Mouse (Mus musculus): ENCODE measurements at regions not wholly inside any gene's neighbourhood (a gene's known extent, or its start where the extent isn't known, plus 50 kb on each side); places are given as distances from the start of the nearest gene placed in this dataset.

DNA sequence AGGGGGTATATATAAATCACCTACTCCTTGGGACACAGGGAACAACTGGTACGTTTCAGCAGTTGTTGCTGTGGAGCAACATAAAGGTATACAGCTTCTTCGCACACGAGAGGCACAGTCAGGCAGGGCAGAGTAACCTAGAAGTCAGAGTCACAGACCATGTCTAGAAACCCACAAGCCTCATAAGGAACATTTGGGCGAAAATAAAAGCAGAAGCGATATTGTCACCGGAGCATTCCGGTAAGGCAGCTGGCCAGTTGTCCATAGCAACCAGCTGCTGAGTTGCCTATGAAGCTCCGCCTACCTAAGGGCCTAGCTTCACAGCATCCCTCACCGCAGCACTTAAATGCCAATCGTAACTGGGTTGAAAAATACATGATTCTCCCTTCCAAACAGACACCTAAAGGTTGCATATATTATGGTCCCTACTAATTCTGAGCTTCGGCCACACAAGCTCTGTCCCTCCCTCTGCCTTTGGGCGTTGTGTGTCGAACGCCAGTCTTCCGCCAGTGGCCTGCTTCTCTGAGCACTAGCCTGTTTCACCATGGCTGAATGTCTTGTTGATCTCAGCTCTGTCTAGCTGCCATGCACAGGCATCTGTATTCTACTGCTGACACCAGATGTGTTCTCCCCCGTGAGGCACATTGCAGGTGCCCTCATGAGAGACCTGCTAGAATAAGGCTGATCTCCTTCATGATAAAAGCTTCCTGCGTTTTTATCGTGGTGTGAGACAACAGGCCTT lies 165.1 kb upstream of the Mkln1 start:
- Histone ChIP-seq H3K4me3 (ENCODE audit: control insufficient read depth in 1 of 2, insufficient read depth in 1 of 2, low read depth in 1 of 2, low read length in 2 of 2) (no peak overlapping the region), H3K4me2 (ENCODE audit: low read length) (no peak overlapping the region), H3K36me3 (ENCODE audit: control insufficient read depth, insufficient read depth, low read length) (no peaks in the 10 kb centered on the region), H3K27me3 (ENCODE audit: control insufficient read depth, insufficient read depth, low read length) (no peaks in the 10 kb centered on the region), H3K9me3 (ENCODE audit: control insufficient read depth, low read length) (no peaks in the 10 kb centered on the region), H3K4me1 (ENCODE audit: control insufficient read depth in 2 of 2, insufficient read depth in 2 of 2, low read length in 2 of 2) (no peaks in the 10 kb centered on the region), H3K27ac (replicated peaks in 1 of 2; ENCODE audit: control insufficient read depth in 1 of 2, insufficient read depth in 1 of 2, low read depth in 2 of 2, low read length in 2 of 2) (no peak overlapping the region), H3K9ac (ENCODE audit: low read length) (no peak overlapping the region)
- WGBS: 71% methylated on average over 18 of the region's 18 CpGs
- ATAC-seq (ENCODE audit: insufficient number of reproducible peaks, insufficient read depth, low FRiP score, low read depth): no peak

DNA sequence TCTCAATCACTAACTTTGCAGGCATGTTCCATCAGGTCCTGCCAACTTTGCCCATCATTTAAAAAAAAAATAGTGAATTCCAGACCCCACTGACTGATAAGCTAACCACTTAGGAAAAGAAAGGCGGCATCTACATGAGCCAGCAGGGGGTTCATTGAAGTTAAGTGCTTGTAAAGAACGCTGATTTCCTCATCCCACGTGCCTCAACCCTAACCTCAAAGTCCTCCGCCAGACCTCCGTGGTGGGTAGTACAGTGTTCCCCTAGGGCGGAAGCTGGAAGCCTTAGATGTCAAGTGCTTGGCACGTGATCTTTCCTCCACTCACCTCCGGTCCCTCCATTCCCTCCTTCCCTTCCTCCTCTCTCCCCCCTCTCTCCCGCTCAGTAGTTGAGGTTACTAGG lies 158.5 kb upstream of the Mkln1 start:
- H3K27me3 ChIP-seq (ENCODE audit: control insufficient read depth, insufficient read depth, low read length): no peaks in the 10 kb centered on the region
- H3K4me1 ChIP-seq (ENCODE audit: control insufficient read depth in 2 of 2, insufficient read depth in 2 of 2, low read length in 2 of 2): 0 out of 4 replicates have a peak, but pooled peaks cover 0 to 3% of the 10 kb centered on the region in 2 experiments

DNA sequence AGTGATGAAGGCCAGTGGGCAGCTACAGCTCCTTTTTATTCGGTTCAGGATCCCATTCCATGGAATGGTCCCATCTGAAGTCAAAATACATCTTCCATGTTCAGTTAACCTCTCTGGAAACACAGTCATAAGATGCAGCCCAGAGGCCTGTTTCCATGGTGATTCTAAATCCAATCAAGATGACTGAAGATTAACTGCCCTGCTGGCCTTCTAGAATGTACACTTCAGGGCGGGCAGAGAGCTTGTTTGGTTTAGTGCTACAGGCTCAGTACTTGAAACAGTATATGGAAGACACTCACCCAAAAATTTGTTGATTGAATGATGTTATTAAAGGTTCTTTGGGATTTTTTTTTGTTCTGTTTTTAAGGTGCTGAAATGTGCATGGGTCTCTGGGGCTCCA lies 148.0 kb upstream of the Mkln1 start:
- H3K9ac ChIP-seq (ENCODE audit: low read length): no peak overlapping the region
- no peaks in the 10 kb centered on the region; a peak in 1 of 4 replicates for H3K4me1 ChIP-seq (ENCODE audit: control insufficient read depth in 2 of 2, insufficient read depth in 2 of 2, low read length in 2 of 2)
- no peak overlapping the region for H3K4me2 ChIP-seq (ENCODE audit: low read length)
- H3K27me3 ChIP-seq (ENCODE audit: control insufficient read depth, insufficient read depth, low read length): no peaks in the 10 kb centered on the region
- H3K27ac ChIP-seq (replicated peaks in 1 of 2; ENCODE audit: control insufficient read depth in 1 of 2, insufficient read depth in 1 of 2, low read depth in 2 of 2, low read length in 2 of 2): no peak overlapping the region
- no peaks in the 10 kb centered on the region for H3K9me3 ChIP-seq (ENCODE audit: control insufficient read depth, low read length)
- WGBS: 67% methylated on average over 2 of the region's 2 CpGs
- H3K36me3 ChIP-seq (ENCODE audit: control insufficient read depth, insufficient read depth, low read length): no peaks in the 10 kb centered on the region
- no peak overlapping the region for H3K4me3 ChIP-seq (ENCODE audit: control insufficient read depth in 1 of 2, insufficient read depth in 1 of 2, low read depth in 1 of 2, low read length in 2 of 2)
- ATAC-seq (ENCODE audit: insufficient number of reproducible peaks, insufficient read depth, low FRiP score, low read depth): no peak

More for the DNA sequence above, 158.5 kb upstream of the Mkln1 start:
- H3K9ac ChIP-seq (ENCODE audit: low read length): no peak overlapping the region
- H3K36me3 ChIP-seq (ENCODE audit: control insufficient read depth, insufficient read depth, low read length): no peaks in the 10 kb centered on the region
- no peak overlapping the region for H3K4me2 ChIP-seq (ENCODE audit: low read length)
- no peak overlapping the region for H3K27ac ChIP-seq (replicated peaks in 1 of 2; ENCODE audit: control insufficient read depth in 1 of 2, insufficient read depth in 1 of 2, low read depth in 2 of 2, low read length in 2 of 2)
- WGBS: 5% methylated on average over 9 of the region's 9 CpGs
- H3K9me3 ChIP-seq (ENCODE audit: control insufficient read depth, low read length): no peaks in the 10 kb centered on the region
- ATAC-seq (ENCODE audit: insufficient number of reproducible peaks, insufficient read depth, low FRiP score, low read depth): no peak
- H3K4me3 ChIP-seq (ENCODE audit: control insufficient read depth in 1 of 2, insufficient read depth in 1 of 2, low read depth in 1 of 2, low read length in 2 of 2): no peak overlapping the region

DNA sequence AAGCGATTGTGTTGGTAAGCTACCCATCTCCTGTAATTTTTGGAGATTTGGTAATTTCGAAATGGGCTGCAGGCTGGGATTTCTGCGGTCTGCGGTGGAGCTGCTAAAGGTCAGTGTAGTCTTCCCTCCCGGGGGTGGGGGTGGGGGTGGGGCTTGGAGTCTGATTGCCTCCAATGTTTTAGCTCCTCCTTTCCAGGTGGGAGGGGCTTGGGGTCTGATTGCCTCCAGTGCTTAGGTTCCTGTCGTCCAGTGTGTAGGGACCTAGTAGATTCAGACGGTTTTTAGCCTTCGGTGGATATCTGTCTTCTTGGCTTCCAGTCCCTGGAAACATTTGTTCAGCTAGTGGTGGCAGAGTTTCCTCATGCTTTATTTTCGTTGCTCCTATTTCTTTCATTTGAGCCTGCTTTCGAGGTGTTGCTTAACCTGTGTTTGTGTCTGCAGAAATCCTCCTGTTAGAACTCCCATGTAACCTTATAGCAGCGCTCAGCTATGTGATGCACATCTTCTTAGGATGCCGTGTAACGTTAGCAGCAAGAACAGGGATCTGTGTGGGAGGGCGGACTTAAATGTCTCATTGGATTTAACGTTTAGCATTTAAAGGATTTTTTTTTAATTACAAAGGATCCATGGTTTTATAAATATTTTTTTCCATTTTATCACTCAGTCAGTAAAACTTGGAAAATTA lies 145.1 kb upstream of the Mkln1 start:
- H3K9ac ChIP-seq (ENCODE audit: low read length): no peak overlapping the region
- H3K27me3 ChIP-seq (ENCODE audit: control insufficient read depth, insufficient read depth, low read length): no peaks in the 10 kb centered on the region
- H3K36me3 ChIP-seq (ENCODE audit: control insufficient read depth, insufficient read depth, low read length): no peaks in the 10 kb centered on the region
- H3K9me3 ChIP-seq (ENCODE audit: control insufficient read depth, low read length): no peaks in the 10 kb centered on the region
- no peak overlapping the region for H3K4me3 ChIP-seq (ENCODE audit: control insufficient read depth in 1 of 2, insufficient read depth in 1 of 2, low read depth in 1 of 2, low read length in 2 of 2)
- H3K27ac ChIP-seq (replicated peaks in 1 of 2; ENCODE audit: control insufficient read depth in 1 of 2, insufficient read depth in 1 of 2, low read depth in 2 of 2, low read length in 2 of 2): no peak overlapping the region
- ATAC-seq (ENCODE audit: insufficient number of reproducible peaks, insufficient read depth, low FRiP score, low read depth): no peak
- peak overlapping the region; percentile 19 for H3K4me2 ChIP-seq (ENCODE audit: low read length)
- no peaks in the 10 kb centered on the region; a peak in 1 of 4 replicates for H3K4me1 ChIP-seq (ENCODE audit: control insufficient read depth in 2 of 2, insufficient read depth in 2 of 2, low read length in 2 of 2)
- WGBS: 22% methylated on average over 15 of the region's 15 CpGs

DNA sequence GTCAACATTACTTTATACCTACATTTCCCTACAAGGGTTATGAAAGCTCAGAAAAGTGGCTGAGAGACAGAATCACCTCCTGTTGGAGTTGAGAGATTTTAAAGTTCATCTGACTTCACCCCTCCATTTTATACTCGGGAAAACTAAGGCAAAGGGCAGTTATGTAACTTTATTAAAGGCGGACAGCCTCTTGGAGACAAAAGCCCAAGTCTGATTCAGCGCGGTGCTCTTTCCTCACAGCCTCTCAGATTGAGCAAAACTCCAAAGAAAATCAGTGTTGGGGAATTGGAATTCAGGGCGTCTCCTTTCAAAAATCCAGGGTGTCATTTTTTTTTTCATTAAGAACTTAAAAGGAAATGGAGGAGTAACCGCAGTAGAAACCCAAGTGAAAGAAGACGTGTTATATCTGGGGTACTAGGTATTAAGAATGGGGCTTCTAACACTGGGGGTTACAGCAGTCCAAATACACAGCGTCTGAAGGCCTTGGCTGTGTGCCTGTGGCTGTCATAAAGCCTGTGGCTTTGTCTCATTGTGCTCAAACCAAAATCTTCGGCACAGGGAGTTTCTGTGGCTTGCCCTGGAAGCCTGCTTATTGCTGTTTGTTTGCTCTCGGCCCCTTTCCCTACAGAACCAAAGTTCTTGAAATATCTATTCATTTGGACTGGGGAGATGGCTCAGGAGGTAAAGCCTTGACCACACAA lies 137.7 kb upstream of the Mkln1 start:
- Histone ChIP-seq H3K9me3 (ENCODE audit: control insufficient read depth, low read length) (no peaks in the 10 kb centered on the region), H3K27ac (replicated peaks in 1 of 2; ENCODE audit: control insufficient read depth in 1 of 2, insufficient read depth in 1 of 2, low read depth in 2 of 2, low read length in 2 of 2) (no peak overlapping the region), H3K4me3 (ENCODE audit: control insufficient read depth in 1 of 2, insufficient read depth in 1 of 2, low read depth in 1 of 2, low read length in 2 of 2) (no peak overlapping the region), H3K27me3 (ENCODE audit: control insufficient read depth, insufficient read depth, low read length) (no peaks in the 10 kb centered on the region), H3K9ac (ENCODE audit: low read length) (no peak overlapping the region), H3K36me3 (ENCODE audit: control insufficient read depth, insufficient read depth, low read length) (no peaks in the 10 kb centered on the region), H3K4me2 (ENCODE audit: low read length) (no peak overlapping the region), H3K4me1 (ENCODE audit: control insufficient read depth in 2 of 2, insufficient read depth in 2 of 2, low read length in 2 of 2) (no peaks in the 10 kb centered on the region; a peak in 1 of 4 replicates)
- no peak for ATAC-seq (ENCODE audit: insufficient number of reproducible peaks, insufficient read depth, low FRiP score, low read depth)
- 79% methylated on average over 10 of the region's 10 CpGs for WGBS

DNA sequence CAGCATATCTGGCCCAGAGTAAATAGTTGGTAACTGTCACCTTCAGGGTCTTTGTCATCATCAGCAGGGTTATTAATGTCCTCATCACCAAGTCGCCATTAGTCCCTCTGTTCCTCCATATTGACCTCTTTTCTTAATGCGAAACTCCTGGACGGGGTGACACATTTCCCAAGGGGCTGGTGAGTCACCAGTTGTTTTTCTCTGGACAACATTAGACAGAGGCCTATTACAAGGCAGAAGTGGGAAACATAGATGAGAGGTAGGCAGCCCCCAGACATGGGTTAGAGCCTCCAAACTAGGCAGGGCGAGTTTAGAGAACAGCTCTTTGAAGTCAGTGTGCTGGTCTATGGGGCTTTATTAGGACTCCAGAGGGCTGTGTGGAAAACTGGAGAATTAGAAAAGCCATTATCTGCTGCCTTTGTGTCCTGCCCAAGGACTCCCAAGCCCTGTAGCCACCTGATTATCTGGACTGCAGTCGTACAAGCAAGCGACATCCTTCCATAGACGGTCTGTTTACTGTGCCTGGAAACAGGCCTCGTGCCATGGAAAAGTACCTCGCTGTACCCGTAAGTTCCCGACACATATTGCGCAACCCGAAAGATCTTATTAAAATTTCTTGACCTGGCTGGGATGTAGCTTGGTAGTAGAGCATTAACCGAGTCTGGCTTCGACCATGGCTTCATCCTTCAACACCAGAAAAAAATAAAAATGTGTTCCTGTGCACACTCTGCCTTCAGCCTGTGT lies 136.6 kb upstream of the Mkln1 start:
- H3K27ac ChIP-seq (replicated peaks in 1 of 2; ENCODE audit: control insufficient read depth in 1 of 2, insufficient read depth in 1 of 2, low read depth in 2 of 2, low read length in 2 of 2): no peak overlapping the region
- H3K4me1 ChIP-seq (ENCODE audit: control insufficient read depth in 2 of 2, insufficient read depth in 2 of 2, low read length in 2 of 2): no peaks in the 10 kb centered on the region; a peak in 1 of 4 replicates
- H3K4me2 ChIP-seq (ENCODE audit: low read length): no peak overlapping the region
- no peaks in the 10 kb centered on the region for H3K27me3 ChIP-seq (ENCODE audit: control insufficient read depth, insufficient read depth, low read length)
- H3K36me3 ChIP-seq (ENCODE audit: control insufficient read depth, insufficient read depth, low read length): no peaks in the 10 kb centered on the region
- H3K9ac ChIP-seq (ENCODE audit: low read length): no peak overlapping the region
- no peak for ATAC-seq (ENCODE audit: insufficient number of reproducible peaks, insufficient read depth, low FRiP score, low read depth)
- no peaks in the 10 kb centered on the region for H3K9me3 ChIP-seq (ENCODE audit: control insufficient read depth, low read length)
- no peak overlapping the region for H3K4me3 ChIP-seq (ENCODE audit: control insufficient read depth in 1 of 2, insufficient read depth in 1 of 2, low read depth in 1 of 2, low read length in 2 of 2)
- WGBS: 82% methylated on average over 15 of the region's 15 CpGs

DNA sequence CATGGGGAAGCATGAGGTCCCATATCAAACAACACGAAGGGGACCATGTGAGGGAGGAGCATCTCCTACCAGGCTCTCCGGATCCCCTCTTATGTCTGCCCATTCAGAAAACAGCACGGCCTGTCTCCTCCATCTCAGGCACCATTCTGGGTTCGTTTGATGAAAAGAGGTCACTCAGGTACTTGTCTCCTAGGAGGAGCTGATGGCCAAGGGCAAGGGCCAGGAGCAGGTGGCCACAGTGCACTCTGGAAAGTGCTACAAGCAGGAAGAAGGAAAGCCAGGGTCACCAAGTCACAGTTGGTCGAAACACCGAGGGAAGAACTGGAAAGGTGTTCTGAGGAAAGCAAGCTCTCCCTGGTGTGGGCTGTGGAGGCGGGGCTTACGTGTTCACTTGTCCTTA lies 135.9 kb upstream of the Mkln1 start:
- H3K27me3 ChIP-seq (ENCODE audit: control insufficient read depth, insufficient read depth, low read length): no peaks in the 10 kb centered on the region
- no peaks in the 10 kb centered on the region for H3K9me3 ChIP-seq (ENCODE audit: control insufficient read depth, low read length)
- ATAC-seq (ENCODE audit: insufficient number of reproducible peaks, insufficient read depth, low FRiP score, low read depth): no peak

More for the DNA sequence above, 135.9 kb upstream of the Mkln1 start:
- Histone ChIP-seq H3K4me1 (ENCODE audit: control insufficient read depth in 2 of 2, insufficient read depth in 2 of 2, low read length in 2 of 2) (no peaks in the 10 kb centered on the region; a peak in 1 of 4 replicates), H3K4me3 (ENCODE audit: control insufficient read depth in 1 of 2, insufficient read depth in 1 of 2, low read depth in 1 of 2, low read length in 2 of 2) (no peak overlapping the region), H3K9ac (ENCODE audit: low read length) (no peak overlapping the region), H3K36me3 (ENCODE audit: control insufficient read depth, insufficient read depth, low read length) (no peaks in the 10 kb centered on the region), H3K4me2 (ENCODE audit: low read length) (no peak overlapping the region), H3K27ac (replicated peaks in 1 of 2; ENCODE audit: control insufficient read depth in 1 of 2, insufficient read depth in 1 of 2, low read depth in 2 of 2, low read length in 2 of 2) (no peak overlapping the region)
- 82% methylated on average over 8 of the region's 8 CpGs for WGBS
